Mouse (Mus musculus) layer of hippocampus, adult 8-10 months (tissue): ENCODE measurements around the gene Zfp692. TPM values are rescaled to one million over a fixed set of nuclear protein-coding genes. Genes with fewer than 3 reads are reported as not detected.
"Not testable (repeated sequence)": the region's sequence is repeated elsewhere in the genome, so short reads cannot be mapped to it uniquely, and the experiment has no call there.

Experiments
- DNase-seq, 2 experiments: peaks; one replicate each; pipeline ENCODE4 v3.0.0; 2022; ENCODE audit warnings: low spot score in 2 of 2
- total RNA-seq, 4 experiments: library from RNA; stranded (reverse); gene quantifications; 2 replicates each; pipeline ENCODE4 v1.2.4; 2022

The Zfp692 gene
- total RNA-seq, 4 experiments from 2014 or later: 28.5 to 36.1 (median 32.3) TPM

DNA sequence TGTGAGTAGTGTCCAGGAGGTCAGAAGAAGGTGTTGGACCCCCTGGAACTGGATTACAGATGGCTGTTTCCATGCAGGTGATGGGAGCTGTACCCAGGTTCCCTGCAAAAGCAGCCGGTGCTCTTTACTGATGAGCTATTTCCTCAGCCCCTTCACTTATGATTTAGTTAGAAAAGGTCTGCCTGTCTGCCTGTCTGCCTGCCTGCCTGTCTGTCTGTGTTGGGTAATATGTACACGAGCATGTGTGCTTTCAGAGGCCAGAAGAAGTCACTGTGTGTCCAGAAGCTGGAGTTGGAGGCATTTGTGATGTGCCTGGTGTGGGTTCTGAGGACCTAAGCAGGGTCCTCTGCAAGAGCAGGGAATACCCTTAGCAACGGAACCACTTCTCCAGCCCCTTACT is 46.8 kb downstream of the Zfp692 start:
- no peak for DNase-seq

DNA sequence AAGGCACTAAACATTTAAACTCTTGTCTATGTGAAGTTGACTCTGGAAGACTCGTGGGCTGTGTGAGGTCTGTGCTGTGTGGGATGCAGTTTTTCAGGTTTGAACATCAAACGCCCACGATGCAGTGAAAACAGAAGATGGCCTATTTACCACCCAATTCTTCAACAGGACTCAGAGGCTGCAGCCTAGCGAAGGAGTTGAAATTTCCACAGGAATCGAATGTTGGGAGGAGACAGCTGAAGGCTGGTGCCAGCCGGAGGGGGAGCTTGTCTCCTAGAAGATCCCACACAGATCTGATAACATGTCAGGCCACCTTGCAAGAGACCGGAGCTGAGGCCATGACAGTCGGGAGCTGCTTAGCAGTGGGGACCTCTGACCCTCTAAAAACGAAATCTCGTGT is 47.6 kb downstream of the Zfp692 start:
- DNase-seq: no peak

DNA sequence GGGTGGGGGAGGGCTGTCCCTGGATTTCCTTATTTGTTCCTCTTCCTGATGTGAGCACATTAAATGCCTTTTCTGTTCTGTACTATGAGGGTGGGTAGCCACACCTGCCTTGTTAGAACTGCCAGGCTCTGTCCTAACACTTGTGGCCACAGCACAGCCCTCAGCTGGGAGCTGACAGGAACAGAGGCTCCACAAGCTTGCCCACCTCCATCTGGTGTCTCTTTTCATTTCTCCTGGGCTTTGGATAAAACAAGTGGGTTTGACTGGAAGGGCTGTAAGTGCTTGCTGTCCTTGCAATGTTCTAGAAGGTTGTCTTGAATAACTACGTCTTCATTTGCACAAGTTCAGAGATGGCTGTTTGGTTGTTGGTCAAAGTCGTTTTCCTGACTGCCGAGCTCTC is 48.1 kb downstream of the Zfp692 start:
- no peak for DNase-seq

GRCm38 (mm10) chr11:58357042-58357441 is 50.2 kb downstream of the Zfp692 start:
- DNase-seq: no peak

DNA sequence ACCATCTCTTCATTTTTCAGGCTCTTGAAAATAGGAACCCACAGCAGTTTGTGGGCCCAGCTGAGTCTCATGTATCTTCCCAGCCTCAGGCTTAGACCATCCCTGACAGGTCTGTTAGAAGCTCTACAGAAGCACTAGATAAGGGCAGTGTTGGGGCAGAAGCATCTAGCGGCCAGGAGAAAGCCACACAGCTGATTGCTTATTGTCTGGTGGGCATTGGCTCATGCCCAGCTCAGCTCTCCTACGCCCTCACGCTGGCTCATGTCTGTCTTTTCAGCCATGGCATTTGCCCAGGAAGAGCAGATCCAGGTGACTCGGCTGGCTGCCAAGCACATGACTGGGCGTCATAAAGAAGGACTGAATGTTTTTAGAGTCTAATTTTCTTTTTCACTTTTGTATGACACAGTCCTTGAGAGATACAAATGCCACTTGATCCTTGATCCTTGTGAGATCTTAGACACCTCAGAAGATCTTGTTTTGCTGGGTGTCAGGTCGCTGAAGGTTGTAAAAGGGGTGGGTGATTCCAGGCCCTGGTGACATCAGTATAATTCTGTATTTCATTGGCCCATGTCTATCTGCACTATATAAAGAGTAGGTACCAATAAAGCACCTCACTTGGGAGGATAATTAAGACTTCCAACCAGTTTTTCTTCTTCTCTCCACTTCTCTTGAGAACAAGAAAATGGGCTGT is 51.1 kb downstream of the Zfp692 start:
- no peak for DNase-seq

GRCm38 (mm10) chr11:58362562-58362961 is 55.7 kb downstream of the Zfp692 start:
- not testable (repeated sequence) for DNase-seq

Other genes starting within 250 kb of the Zfp692 start
- not detected for gene Gm12248, start 213.9 kb upstream of the Zfp692 start, total RNA-seq
- gene Cnot8, start 202.9 kb upstream of the Zfp692 start, total RNA-seq: 10 to 100 TPM; 54.0 to 57.5 (median 55.3) TPM
- gene Gemin5, start 138.5 kb upstream of the Zfp692 start, total RNA-seq: 10 to 100 TPM; 19.6 to 23.5 (median 20.0) TPM
- 10 to 100 TPM; 30.8 to 33.8 (median 32.8) TPM for gene Mrpl22, start 135.4 kb upstream of the Zfp692 start, total RNA-seq
- gene Igtp, start 107.5 kb upstream of the Zfp692 start, total RNA-seq: 1 to 10 TPM; 2.4 to 5.5 (median 3.6) TPM
- 1 to 10 TPM; 2.3 to 4.6 (median 3.1) TPM for gene Irgm2, start 107.5 kb upstream of the Zfp692 start, total RNA-seq
- not detected for gene 4930438A08Rik, start 32.3 kb upstream of the Zfp692 start, total RNA-seq
- 10 to 100 TPM; 39.8 to 56.6 (median 45.4) TPM for gene Zfp672, start 23.3 kb downstream of the Zfp692 start, total RNA-seq
- gene Sh3bp5l, start 23.7 kb downstream of the Zfp692 start, total RNA-seq: 10 to 100 TPM; 37.3 to 57.0 (median 44.8) TPM
- under 1 TPM in 1 of 4 experiments, not detected in 3; 0.29 TPM for gene Lypd8, start 72.0 kb downstream of the Zfp692 start, total RNA-seq
- not detected for gene 1810065E05Rik, start 114.0 kb downstream of the Zfp692 start, total RNA-seq
- gene Gm12253, start 125.5 kb downstream of the Zfp692 start, total RNA-seq: not detected
- not detected for gene Lypd9, start 145.9 kb downstream of the Zfp692 start, total RNA-seq
- gene Olfr30, start 155.2 kb downstream of the Zfp692 start, total RNA-seq: not detected
- gene Olfr332, start 185.5 kb downstream of the Zfp692 start, total RNA-seq: not detected
- gene Olfr331, start 195.5 kb downstream of the Zfp692 start, total RNA-seq: not detected
- gene Olfr330, start 227.8 kb downstream of the Zfp692 start, total RNA-seq: not detected
- gene Olfr329-ps, start 239.4 kb downstream of the Zfp692 start, total RNA-seq: not detected
- gene Olfr328, start 248.6 kb downstream of the Zfp692 start, total RNA-seq: under 1 TPM; 0.11 to 0.35 (median 0.23) TPM